Mouse (Mus musculus): Measurements from ENCODE around the gene Mrpl51.

- TF ChIP-seq CTCF (IDR thresholded peaks at IDR 0.05; ENCODE audit: extremely low read depth, insufficient read depth, insufficient read length, insufficient replicate concordance) (no peak), POLR2A (IDR thresholded peaks at IDR 0.05; ENCODE audit: low read depth, low read length) (no peak)
Observed at GRCm38 (mm10) chr6:125172474-125172873, 19.1 kb upstream of the Mrpl51 start.

Data from spleen, adult 2 months (tissue).